Mouse (Mus musculus): ENCODE data around the gene Nbeal2. TPM values are rescaled to one million over a fixed set of nuclear protein-coding genes. Genes with fewer than 3 reads are reported as not detected.

The Nbeal2 gene
- 0.73 and 0.76 TPM in 2 replicates for polyA plus RNA-seq (2016; fragmentation: Nextera tagmentation; extraction: Ambion mirVana)

DNA sequence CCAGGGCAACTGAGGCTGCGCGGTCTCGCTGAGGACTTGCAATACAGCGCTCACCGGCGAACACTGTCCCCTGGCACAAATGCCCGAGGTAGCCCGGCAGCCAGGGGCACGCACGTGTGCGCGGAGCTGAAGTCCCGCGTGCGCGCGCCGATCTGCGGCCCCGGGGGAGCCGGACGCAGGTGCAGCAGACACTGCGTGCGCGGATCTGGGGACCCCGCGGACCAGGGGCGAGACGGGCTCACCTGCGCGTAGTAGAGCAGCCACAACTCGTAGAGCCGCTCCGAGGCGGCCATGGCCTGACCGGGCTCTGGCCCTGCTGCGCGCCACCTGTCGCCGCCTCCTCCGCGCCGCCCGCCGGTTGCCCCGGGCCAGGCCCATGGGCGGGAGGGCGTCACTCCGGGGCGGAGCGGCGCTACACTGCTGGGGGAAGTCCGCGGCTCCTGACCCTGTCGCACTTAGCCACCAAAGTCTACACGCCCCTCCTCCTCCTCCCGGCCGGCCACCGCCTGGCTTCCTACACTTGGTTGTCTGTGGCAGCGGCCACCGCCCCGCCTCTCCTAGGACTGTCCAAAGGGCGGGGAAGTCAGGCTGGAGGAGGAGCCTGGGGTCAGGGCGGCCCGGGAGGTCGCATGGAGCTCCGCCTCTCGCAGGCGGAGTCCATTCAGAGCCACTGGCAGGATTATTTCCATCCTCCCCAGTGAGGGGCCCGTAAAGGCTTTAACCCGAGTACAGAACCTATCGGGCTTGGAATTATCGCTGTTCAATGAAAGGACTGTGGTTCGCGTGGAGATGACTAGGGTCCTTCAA, at the start of gene Nbeal2:
Gene Nbeal2, minus strand, starts transcription at position 507 of the 807 bp plus-strand sequence.
- no peaks in the 10 kb centered on the region for H3K9me3 ChIP-seq (replicated peaks)
- peaks cover 1% of the 10 kb centered on the region; the same call in 1 of the 2 replicates for H3K36me3 ChIP-seq
- H3K4me1 ChIP-seq = peaks cover 43% of the 10 kb centered on the region
- H3K27ac ChIP-seq = peak within 1 kb of the TSS; percentile 80
- H3K4me3 ChIP-seq = peak within 1 kb of the TSS; percentile 77
- peak; percentile 89 for DNase-seq (ENCODE audit: low spot score)
- peaks cover 49% of the 10 kb centered on the region for H3K27me3 ChIP-seq (ENCODE audit: low read depth, poor library complexity, severe bottlenecking)
- WGBS = under 1% methylated on average over 75 of the region's 75 CpGs

DNA sequence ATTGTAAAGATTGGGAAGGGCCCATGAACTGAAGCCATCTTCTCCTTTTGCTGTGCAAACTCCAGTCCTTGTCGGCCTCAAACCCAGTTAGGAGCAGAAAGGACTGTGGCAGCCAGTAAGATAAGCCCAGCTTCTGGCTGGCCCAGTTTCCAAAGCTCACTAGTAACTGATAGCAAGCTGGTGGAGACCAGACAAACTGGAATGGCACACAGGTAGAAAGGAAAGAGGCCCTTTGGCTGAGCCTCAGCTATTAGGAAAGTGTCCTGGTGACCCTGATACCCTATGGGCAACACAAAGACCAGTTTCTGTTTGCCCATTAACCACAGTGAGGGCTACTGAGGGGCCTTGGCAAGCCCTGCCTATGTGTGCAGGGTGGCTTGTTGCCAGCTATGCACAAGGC, 48.9 kb upstream of the Nbeal2 start:
- WGBS = 92% methylated on average over 1 of the region's 1 CpGs
- no peaks in the 10 kb centered on the region for H3K4me1 ChIP-seq
- no peak overlapping the region for H3K27ac ChIP-seq
- H3K27me3 ChIP-seq (ENCODE audit: low read depth, poor library complexity, severe bottlenecking) = no peaks in the 10 kb centered on the region
- H3K36me3 ChIP-seq = peaks cover 15% of the 10 kb centered on the region
- H3K4me3 ChIP-seq = no peak overlapping the region
- H3K9me3 ChIP-seq (replicated peaks) = no peaks in the 10 kb centered on the region
- DNase-seq (ENCODE audit: low spot score) = no peak

DNA sequence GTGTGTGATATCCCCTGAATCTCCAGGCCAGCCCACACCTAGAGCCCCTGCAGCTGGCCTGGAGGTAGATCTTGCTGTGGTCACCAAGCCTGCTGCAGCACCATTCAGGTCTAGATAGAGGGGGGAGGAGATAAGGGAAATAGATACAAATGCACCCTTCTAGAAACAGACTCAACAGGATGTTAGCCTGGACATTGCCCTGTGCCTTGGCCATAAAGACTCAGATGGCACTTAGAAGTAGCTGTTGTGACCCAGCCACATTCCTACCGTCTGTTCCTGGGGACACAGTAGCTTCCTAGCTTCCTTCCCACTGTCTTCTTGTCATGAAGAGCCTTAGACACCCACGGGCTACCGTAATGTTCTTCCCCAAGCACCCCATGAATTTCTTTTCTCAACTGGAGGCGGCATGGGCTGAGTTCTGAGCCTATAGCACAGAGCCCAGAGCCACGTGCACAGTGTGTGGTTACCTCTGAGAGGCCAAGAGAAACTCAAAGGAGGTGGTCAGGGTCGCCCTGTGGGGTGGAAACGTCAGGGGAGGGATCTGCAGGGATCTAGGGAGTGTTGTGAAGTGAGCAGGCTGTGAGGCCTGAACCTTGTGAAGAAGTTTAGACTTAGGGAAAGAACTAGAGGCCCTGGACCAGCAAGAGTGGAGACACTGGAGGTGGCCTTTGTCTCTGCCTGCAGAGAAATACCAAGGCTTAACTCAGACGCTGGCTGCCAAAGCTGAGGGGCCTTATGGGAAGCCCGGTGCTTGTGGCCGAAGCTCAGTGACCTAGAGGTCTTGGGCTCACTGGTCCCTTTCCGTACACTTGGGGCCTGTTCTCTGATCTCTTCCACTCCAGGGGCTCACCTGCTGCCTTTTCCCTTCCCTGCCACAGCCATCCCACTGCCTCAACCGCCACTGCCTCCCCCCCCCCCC, 47.4 kb upstream of the Nbeal2 start:
- H3K4me1 ChIP-seq = no peaks in the 10 kb centered on the region
- H3K4me3 ChIP-seq = no peak overlapping the region
- H3K27ac ChIP-seq = no peak overlapping the region
- H3K9me3 ChIP-seq (replicated peaks) = no peaks in the 10 kb centered on the region
- peaks cover 27% of the 10 kb centered on the region for H3K36me3 ChIP-seq
- H3K27me3 ChIP-seq (ENCODE audit: low read depth, poor library complexity, severe bottlenecking) = no peaks in the 10 kb centered on the region
- 79% methylated on average over 12 of the region's 12 CpGs for WGBS
- no peak for DNase-seq (ENCODE audit: low spot score)

DNA sequence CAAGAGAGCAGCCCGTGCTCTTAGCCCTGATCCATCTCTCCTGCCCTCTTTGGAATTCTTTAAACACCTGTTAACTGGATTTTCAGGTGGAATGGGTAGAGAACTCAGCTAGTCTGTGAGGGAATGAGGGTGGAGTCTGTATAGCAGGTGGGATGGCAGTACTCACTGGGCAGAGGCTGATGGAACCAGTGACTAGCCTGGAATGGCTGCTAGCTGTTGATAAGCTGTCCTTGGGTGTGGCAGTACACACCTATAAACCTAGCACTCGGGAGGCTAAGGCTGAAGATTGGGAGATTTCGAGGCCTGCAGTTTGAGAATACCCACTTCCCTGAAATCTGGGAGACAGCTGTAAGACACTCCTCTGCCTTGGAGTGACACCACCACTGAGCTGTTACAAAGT, 45.6 kb upstream of the Nbeal2 start:
- H3K36me3 ChIP-seq = peaks cover 40% of the 10 kb centered on the region
- H3K4me3 ChIP-seq = no peak overlapping the region
- no peaks in the 10 kb centered on the region for H3K9me3 ChIP-seq (replicated peaks)
- WGBS = 88% methylated on average over 3 of the region's 3 CpGs
- H3K27ac ChIP-seq = no peak overlapping the region
- no peak for DNase-seq (ENCODE audit: low spot score)
- no peaks in the 10 kb centered on the region for H3K27me3 ChIP-seq (ENCODE audit: low read depth, poor library complexity, severe bottlenecking)
- H3K4me1 ChIP-seq = no peaks in the 10 kb centered on the region

DNA sequence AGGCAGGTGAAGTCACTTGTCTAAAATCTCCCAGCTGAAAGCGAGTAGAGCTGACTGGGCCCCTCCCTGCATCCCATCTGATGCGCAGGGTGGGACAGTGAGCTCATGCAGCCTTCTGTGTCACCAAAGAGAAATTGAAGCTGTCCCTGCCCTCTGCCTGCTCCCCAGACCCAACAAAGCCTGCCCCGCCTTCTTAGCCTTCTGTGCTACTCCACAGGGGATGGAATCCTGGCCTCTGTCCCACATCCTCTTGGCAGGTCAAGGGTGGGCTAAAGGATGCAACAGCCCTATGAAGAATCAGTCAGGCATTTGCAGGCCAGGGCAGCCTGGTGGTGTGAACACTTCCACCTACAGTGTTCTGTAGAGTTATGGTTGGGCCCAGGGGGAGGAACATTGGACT, 43.5 kb upstream of the Nbeal2 start:
- DNase-seq (ENCODE audit: low spot score) = no peak
- 90% methylated on average over 3 of the region's 3 CpGs for WGBS
- H3K9me3 ChIP-seq (replicated peaks) = no peaks in the 10 kb centered on the region
- H3K4me1 ChIP-seq = no peaks in the 10 kb centered on the region
- no peaks in the 10 kb centered on the region for H3K27me3 ChIP-seq (ENCODE audit: low read depth, poor library complexity, severe bottlenecking)
- H3K36me3 ChIP-seq = peaks cover 54% of the 10 kb centered on the region
- no peak overlapping the region for H3K27ac ChIP-seq
- H3K4me3 ChIP-seq = no peak overlapping the region

DNA sequence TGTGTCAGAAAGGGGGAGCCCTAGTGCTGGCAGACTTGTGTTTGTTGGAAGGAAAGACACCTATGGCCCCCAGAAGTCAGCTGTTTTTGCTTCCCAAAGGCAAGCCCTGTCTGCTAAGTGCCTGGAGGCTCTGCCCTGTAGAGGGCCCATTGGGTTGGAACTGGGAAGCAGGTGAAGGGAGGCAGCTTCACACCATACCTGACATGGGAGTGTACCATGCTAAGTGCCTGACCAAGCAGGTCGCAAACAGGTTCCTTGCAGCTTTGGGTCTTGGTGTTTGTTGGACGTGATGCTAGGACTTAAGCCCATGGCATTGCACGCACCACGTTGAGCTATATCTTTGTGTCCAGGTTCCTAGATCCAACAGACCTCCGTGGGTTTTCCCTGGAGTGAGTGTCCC, 42.5 kb upstream of the Nbeal2 start:
- H3K27ac ChIP-seq = no peak overlapping the region
- no peak for DNase-seq (ENCODE audit: low spot score)
- H3K36me3 ChIP-seq = peaks cover 52% of the 10 kb centered on the region
- no peaks in the 10 kb centered on the region for H3K9me3 ChIP-seq (replicated peaks)
- no peaks in the 10 kb centered on the region for H3K27me3 ChIP-seq (ENCODE audit: low read depth, poor library complexity, severe bottlenecking)
- H3K4me3 ChIP-seq = no peak overlapping the region
- WGBS = 94% methylated on average over 5 of the region's 5 CpGs
- no peaks in the 10 kb centered on the region for H3K4me1 ChIP-seq

DNA sequence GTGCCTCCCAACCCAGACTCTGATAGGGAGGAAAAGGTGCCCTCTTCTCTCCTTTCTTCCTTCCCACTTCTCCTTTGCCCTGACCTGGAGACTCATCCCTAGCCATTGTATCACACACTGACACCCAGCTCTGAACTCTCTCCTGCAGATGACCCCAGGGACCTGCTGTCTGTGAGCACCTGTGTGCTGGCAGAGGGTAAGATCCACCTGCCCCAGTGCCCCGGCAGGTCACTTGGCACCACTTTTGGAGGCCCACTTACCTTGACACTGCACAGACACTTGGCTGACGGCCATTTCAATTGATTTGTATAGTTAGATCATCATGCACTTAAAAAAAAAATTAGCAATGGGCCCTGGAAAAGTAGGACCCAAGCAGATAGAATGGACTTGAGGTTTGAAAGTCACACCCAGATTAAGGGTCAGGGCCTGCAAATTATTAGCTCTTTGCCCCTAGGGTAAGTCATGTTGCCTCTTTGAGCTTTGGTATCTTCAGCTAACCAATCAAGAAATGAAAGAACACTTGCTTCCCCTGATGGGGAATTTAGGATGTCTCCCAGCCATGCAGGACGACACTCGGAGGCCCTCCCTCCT, 41.3 kb upstream of the Nbeal2 start:
- Histone ChIP-seq H3K27me3 (ENCODE audit: low read depth, poor library complexity, severe bottlenecking) (no peaks in the 10 kb centered on the region), H3K27ac (no peak overlapping the region), H3K4me3 (no peak overlapping the region), H3K4me1 (no peaks in the 10 kb centered on the region), H3K36me3 (peaks cover 52% of the 10 kb centered on the region), H3K9me3 (replicated peaks) (no peaks in the 10 kb centered on the region)
- WGBS = 91% methylated on average over 4 of the region's 4 CpGs
- DNase-seq (ENCODE audit: low spot score) = no peak

DNA sequence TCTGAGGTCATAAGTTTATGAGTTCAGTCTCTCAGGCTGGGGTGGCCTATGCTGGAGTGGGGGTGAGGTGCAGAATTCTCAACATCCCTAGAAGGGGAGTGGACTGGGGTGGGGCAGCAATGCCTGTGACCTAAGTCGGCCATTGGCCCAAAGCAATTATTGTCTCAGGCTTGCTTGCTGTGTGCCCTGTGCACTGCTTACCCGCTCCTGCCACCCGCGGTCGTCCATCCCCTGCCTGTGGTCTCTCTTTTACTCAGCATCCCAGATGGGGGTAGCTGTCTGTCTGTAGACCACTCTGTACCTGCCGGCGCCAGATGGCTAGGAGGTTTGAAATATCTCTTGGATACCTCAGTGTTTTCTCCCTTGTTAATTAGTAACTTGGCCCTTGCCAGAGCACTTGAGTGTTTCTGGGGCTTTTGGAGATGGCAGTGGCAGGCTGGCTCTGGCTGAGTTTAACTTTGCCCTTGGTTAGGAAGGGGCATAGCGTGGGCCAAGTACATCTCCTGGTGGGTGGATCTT, 35.4 kb upstream of the Nbeal2 start:
- Histone ChIP-seq H3K4me3 (no peak overlapping the region), H3K27me3 (ENCODE audit: low read depth, poor library complexity, severe bottlenecking) (no peaks in the 10 kb centered on the region), H3K4me1 (peaks cover 7% of the 10 kb centered on the region; the same call in 1 of the 2 replicates), H3K36me3 (peaks cover 20% of the 10 kb centered on the region), H3K9me3 (replicated peaks) (no peaks in the 10 kb centered on the region), H3K27ac (no peak overlapping the region)
- DNase-seq (ENCODE audit: low spot score) = no peak
- WGBS = 94% methylated on average over 8 of the region's 8 CpGs

DNA sequence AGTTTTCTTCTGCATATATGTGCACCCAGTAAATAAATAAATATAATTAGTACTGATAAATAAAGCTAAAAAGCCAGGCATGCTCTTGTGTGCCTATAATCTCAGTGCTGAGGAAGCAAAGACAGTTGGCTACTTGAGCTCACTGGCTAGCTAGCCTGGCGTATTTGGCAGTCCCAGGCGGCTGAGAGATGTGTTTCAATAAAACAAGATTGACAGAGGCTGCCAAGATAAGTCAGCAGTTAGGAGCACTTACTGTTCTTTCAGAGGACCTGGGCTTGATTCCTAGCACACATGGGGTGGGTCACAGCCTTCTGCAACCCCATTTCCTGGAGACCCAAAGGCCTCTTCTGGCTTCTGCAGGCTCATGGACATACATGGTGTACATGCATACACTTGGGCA, 33.9 kb upstream of the Nbeal2 start:
- Histone ChIP-seq H3K4me3 (no peak overlapping the region), H3K27ac (no peak overlapping the region), H3K9me3 (replicated peaks) (no peaks in the 10 kb centered on the region), H3K4me1 (peaks cover 16% of the 10 kb centered on the region), H3K36me3 (peaks cover 5% of the 10 kb centered on the region), H3K27me3 (ENCODE audit: low read depth, poor library complexity, severe bottlenecking) (no peaks in the 10 kb centered on the region)
- 81% methylated on average over 2 of the region's 2 CpGs for WGBS
- DNase-seq (ENCODE audit: low spot score) = no peak

DNA sequence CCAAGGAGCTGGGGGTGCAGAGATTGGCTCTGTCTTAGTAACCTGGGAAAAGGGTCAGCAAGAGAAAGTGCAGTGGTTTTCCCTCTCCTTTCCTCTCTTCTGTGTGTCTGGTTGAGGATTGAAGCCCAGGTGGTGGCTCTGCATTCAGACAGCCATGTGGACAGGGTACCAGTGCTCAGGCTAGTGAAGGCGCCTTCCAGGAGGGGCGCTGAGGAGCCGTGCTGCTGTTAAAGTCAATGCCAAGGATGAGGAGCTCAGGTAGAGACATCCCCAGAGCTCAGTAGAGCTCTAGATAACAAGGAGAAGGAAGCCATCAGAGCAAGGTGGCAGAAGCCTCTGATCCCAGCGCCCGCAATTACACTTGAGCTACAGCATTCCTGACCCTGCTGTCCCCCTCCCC, 33.1 kb upstream of the Nbeal2 start:
- WGBS = 61% methylated on average over 5 of the region's 5 CpGs
- Histone ChIP-seq H3K9me3 (replicated peaks) (no peaks in the 10 kb centered on the region), H3K27me3 (ENCODE audit: low read depth, poor library complexity, severe bottlenecking) (no peaks in the 10 kb centered on the region), H3K4me1 (peaks cover 21% of the 10 kb centered on the region), H3K36me3 (peaks cover 3% of the 10 kb centered on the region; the same call in 1 of the 2 replicates), H3K27ac (no peak overlapping the region), H3K4me3 (no peak overlapping the region)
- DNase-seq (ENCODE audit: low spot score) = no peak

DNA sequence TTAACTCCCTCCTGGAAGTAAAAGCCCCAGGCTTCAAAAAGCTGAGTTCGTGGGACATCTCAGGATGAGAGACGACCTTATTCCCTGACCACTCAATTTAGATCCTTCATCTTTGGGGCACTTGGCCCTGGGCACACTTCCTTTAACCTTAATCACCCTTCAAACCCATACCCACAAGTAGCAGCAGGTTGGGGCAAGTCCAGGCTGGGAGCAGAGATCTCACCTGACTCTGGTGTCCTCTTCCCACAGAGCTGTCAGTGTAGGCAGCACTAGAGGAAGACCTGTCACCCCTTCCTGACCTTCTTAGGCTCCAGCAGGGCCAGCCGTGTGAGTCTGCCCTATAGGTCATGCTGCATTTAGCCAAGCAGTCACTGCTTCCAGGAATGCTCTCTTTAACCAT, 32.5 kb upstream of the Nbeal2 start:
- H3K36me3 ChIP-seq = peaks cover 3% of the 10 kb centered on the region; the same call in 1 of the 2 replicates
- WGBS = 36% methylated on average over 3 of the region's 3 CpGs
- H3K9me3 ChIP-seq (replicated peaks) = no peaks in the 10 kb centered on the region
- H3K4me1 ChIP-seq = peaks cover 24% of the 10 kb centered on the region
- H3K27me3 ChIP-seq (ENCODE audit: low read depth, poor library complexity, severe bottlenecking) = no peaks in the 10 kb centered on the region
- H3K4me3 ChIP-seq = no peak overlapping the region
- no peak overlapping the region for H3K27ac ChIP-seq
- DNase-seq (ENCODE audit: low spot score) = no peak

DNA sequence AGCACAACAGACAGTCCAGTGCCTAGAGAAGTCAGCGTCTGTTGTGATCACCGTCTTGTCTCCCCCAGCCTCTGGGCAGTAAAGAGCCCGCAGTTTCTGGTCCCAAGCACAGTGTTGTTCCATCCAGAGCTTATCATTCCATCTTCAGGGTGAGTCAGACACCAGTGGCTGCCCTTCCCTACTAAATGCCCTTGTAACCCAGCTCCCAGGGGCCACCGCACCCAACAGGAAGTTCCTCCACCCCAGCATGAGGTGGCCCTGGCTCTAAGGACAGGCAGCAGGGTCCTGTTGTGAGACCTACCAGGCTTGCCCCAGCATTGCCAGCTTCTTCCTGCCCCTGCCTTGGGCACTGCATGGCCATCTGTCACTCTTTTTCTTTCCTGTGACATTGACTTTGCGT, 31.6 kb upstream of the Nbeal2 start:
- Histone ChIP-seq H3K4me1 (peaks cover 30% of the 10 kb centered on the region), H3K27ac (no peak overlapping the region)
- no peak for DNase-seq (ENCODE audit: low spot score)

More for the DNA sequence above, 31.6 kb upstream of the Nbeal2 start:
- Histone ChIP-seq H3K27me3 (ENCODE audit: low read depth, poor library complexity, severe bottlenecking) (no peaks in the 10 kb centered on the region), H3K4me3 (no peak overlapping the region), H3K9me3 (replicated peaks) (no peaks in the 10 kb centered on the region), H3K36me3 (peaks cover 9% of the 10 kb centered on the region; the same call in 1 of the 2 replicates)
- 94% methylated on average over 5 of the region's 5 CpGs for WGBS
